ENCODE assay signal across 8 mouse cellular contexts in genomic region chr9:68016255-68016954, GRCm38 (mm10).
DNase-seq lines count a peak whose midpoint lies in the region; ATAC-seq and TF ChIP-seq lines count a peak whose summit lies in the region.

No protein-coding gene starts in this region.

- no peak for DNase-seq in spleen, adult 2 months (ENCODE audit: low read depth in 1 of 2, low spot score in 2 of 2)
- DNase-seq in spleen, postnatal 36 days (ENCODE audit: low spot score in 2 of 2) = no peak
- DNase-seq in gastrocnemius, postnatal 10 days = peak; percentile 39
- DNase-seq in kidney, adult 9 months = peak; percentile 65
- DNase-seq in limb, embryonic 14.5 days (ENCODE audit: low spot score) = peak; percentile 70
- no peak for DNase-seq in c-Kit-positive CD71-positive TER-119-positive erythroid progenitor cells, embryonic 14.5 days (ENCODE audit: low spot score)

- H3K27me3 ChIP-seq in spleen, adult 2 months (ENCODE audit: control insufficient read depth, insufficient read depth, low read length) = no peaks in the 10 kb centered on the region
- no peaks in the 10 kb centered on the region for H3K27me3 ChIP-seq in limb, embryonic 14.5 days (ENCODE audit: control insufficient read depth, insufficient read depth, low read length)
- peaks cover 3% of the 10 kb centered on the region for H3K27me3 ChIP-seq in neural tube, embryonic 15.5 days (replicated peaks)

- no peak overlapping the region for H3K27ac ChIP-seq in spleen, adult 2 months (ENCODE audit: insufficient read depth, low read length)
- H3K27ac ChIP-seq in cortical plate, adult 2 months (ENCODE audit: insufficient read depth, low read length) = no peak overlapping the region
- no peak overlapping the region for H3K27ac ChIP-seq in limb, embryonic 14.5 days (replicated peaks; ENCODE audit: low read depth, low read length)
- no peak overlapping the region for H3K27ac ChIP-seq in neural tube, embryonic 15.5 days (replicated peaks)

- no peak overlapping the region for H3K4me2 ChIP-seq in limb, embryonic 14.5 days (replicated peaks; ENCODE audit: low read depth, low read length, severe bottlenecking)
- H3K4me2 ChIP-seq in neural tube, embryonic 15.5 days = no peak overlapping the region

- peak; percentile 67; the same call in 1 of the 2 replicates for ATAC-seq in limb, embryonic 14.5 days (ENCODE audit: low FRiP score, low read depth)
- ATAC-seq in neural tube, embryonic 15.5 days (ENCODE audit: low FRiP score) = peak; percentile 77; the same call in 1 of the 2 replicates

- no peak overlapping the region for H3K9ac ChIP-seq in limb, embryonic 14.5 days (ENCODE audit: low read depth, low read length, severe bottlenecking)
- no peak overlapping the region for H3K9ac ChIP-seq in neural tube, embryonic 15.5 days (replicated peaks)

- H3K36me3 ChIP-seq in spleen, adult 2 months (ENCODE audit: control insufficient read depth, insufficient read depth, low read length) = no peaks in the 10 kb centered on the region
- no peaks in the 10 kb centered on the region for H3K36me3 ChIP-seq in limb, embryonic 14.5 days (ENCODE audit: control insufficient read depth, insufficient read depth, low read length)
- no peaks in the 10 kb centered on the region for H3K36me3 ChIP-seq in neural tube, embryonic 15.5 days

- no peak for TF ChIP-seq POLR2A in spleen, adult 2 months (IDR thresholded peaks at IDR 0.05; ENCODE audit: low read depth, low read length)
- no peak for TF ChIP-seq POLR2A in cortical plate, adult 2 months (IDR thresholded peaks at IDR 0.05; ENCODE audit: extremely low read depth, insufficient read depth, low read length)
- TF ChIP-seq POLR2A in limb, embryonic 14.5 days (IDR thresholded peaks at IDR 0.05; ENCODE audit: borderline replicate concordance, extremely low read depth, insufficient read depth, insufficient read length) = no peak

- no peaks in the 10 kb centered on the region for H3K4me1 ChIP-seq in spleen, adult 2 months (ENCODE audit: control insufficient read depth, insufficient read depth, insufficient read length)
- no peaks in the 10 kb centered on the region for H3K4me1 ChIP-seq in cortical plate, adult 2 months (ENCODE audit: control insufficient read depth, insufficient read depth, low read length)
- no peaks in the 10 kb centered on the region; the same call in 1 of the 2 replicates for H3K4me1 ChIP-seq in limb, embryonic 14.5 days (ENCODE audit: control insufficient read depth, insufficient read depth, low read length)
- no peaks in the 10 kb centered on the region for H3K4me1 ChIP-seq in neural tube, embryonic 15.5 days

- no peaks in the 10 kb centered on the region for H3K9me3 ChIP-seq in limb, embryonic 14.5 days (ENCODE audit: control insufficient read depth, low read length)
- no peaks in the 10 kb centered on the region for H3K9me3 ChIP-seq in neural tube, embryonic 15.5 days (replicated peaks)

- H3K4me3 ChIP-seq in spleen, adult 2 months (ENCODE audit: extremely low read depth, insufficient read depth, insufficient read length) = no peak overlapping the region
- H3K4me3 ChIP-seq in cortical plate, adult 2 months (ENCODE audit: insufficient read depth, low read length) = no peak overlapping the region
- no peak overlapping the region for H3K4me3 ChIP-seq in limb, embryonic 14.5 days (replicated peaks; ENCODE audit: low read length)
- H3K4me3 ChIP-seq in neural tube, embryonic 15.5 days (replicated peaks) = no peak overlapping the region

- peak; percentile 0; the same call in 1 of the 2 replicates for TF ChIP-seq CTCF in spleen, adult 2 months (IDR thresholded peaks at IDR 0.05; ENCODE audit: extremely low read depth, insufficient read depth, insufficient read length, insufficient replicate concordance)
- TF ChIP-seq CTCF in cortical plate, adult 2 months (IDR thresholded peaks at IDR 0.05; ENCODE audit: extremely low read depth, insufficient read depth, low read length) = peak; percentile 94

- 43% methylated on average over 5 of the region's 5 CpGs for WGBS in spleen, adult 2 months
- WGBS in limb, embryonic 14.5 days = 47% methylated on average over 5 of the region's 5 CpGs
- 53% methylated on average over 5 of the region's 5 CpGs for WGBS in neural tube, embryonic 15.5 days

Comparison
In these comparisons a context has a peak if more than half of its experiments do, and no peak if none do; other contexts are left out.
1. DNase-seq: peak in gastrocnemius, postnatal 10 days (single experiment), kidney, adult 9 months (single experiment) and limb, embryonic 14.5 days (single experiment); none in spleen, adult 2 months (0 of 2), spleen, postnatal 36 days (0 of 2) and c-Kit-positive CD71-positive TER-119-positive erythroid progenitor cells, embryonic 14.5 days (single experiment).